Mouse (Mus musculus) C2C12 (cell line): Measurements from ENCODE around the gene Lgr6. TPM values are rescaled to one million over a fixed set of nuclear protein-coding genes. Genes with fewer than 3 reads are reported as not detected.

Source experiments
- H3K27me3 ChIP-seq: one replicate; pipeline ENCODE4 v1.6.1; 2011; ENCODE audit not compliant: control insufficient read depth, insufficient read depth, insufficient read length
- H3K36me3 ChIP-seq: one replicate; pipeline ENCODE4 v1.6.1; 2011; ENCODE audit not compliant: control insufficient read depth, insufficient read depth
- H3K4me3 ChIP-seq: one replicate; pipeline ENCODE4 v1.5.1; 2011; ENCODE audit warnings: mild to moderate bottlenecking, control low read depth; ENCODE audit not compliant: poor library complexity, insufficient read depth, severe bottlenecking
- H3K79me2 ChIP-seq: one replicate; pipeline ENCODE4 v1.6.1; 2011; ENCODE audit not compliant: control insufficient read depth, insufficient read depth
- H3K79me3 ChIP-seq: one replicate; pipeline ENCODE4 v1.6.1; 2011; ENCODE audit warnings: low read depth, control low read depth
- H3ac ChIP-seq: one replicate; pipeline ENCODE3; 2011; ENCODE audit warnings: low read depth; ENCODE audit not compliant: control insufficient read depth, insufficient read length
- CEBPB ChIP-seq: IDR thresholded peaks from one replicate; pipeline ENCODE4 v1.6.1; 2011; ENCODE audit warnings: low read depth, mild to moderate bottlenecking, control low read depth, moderate library complexity
- CTCF ChIP-seq: IDR thresholded peaks from one replicate; pipeline ENCODE4 v1.5.1; 2011; ENCODE audit not compliant: control insufficient read depth, insufficient read depth, insufficient read length
- FOSL1 ChIP-seq: IDR thresholded peaks from one replicate; pipeline ENCODE4 v1.8.0; 2011; ENCODE audit warnings: mild to moderate bottlenecking, low read length; ENCODE audit not compliant: poor library complexity, insufficient read depth, severe bottlenecking
- MAX ChIP-seq: IDR thresholded peaks from one replicate; pipeline ENCODE4 v1.6.1; 2011; ENCODE audit warnings: mild to moderate bottlenecking, control low read depth
- MYOD1 ChIP-seq: IDR thresholded peaks from one replicate; pipeline ENCODE4 v1.6.1; 2011; ENCODE audit warnings: low read depth; ENCODE audit not compliant: control insufficient read depth, insufficient read length
- MYOG ChIP-seq: IDR thresholded peaks from one replicate; pipeline ENCODE4 v1.6.1; 2011; ENCODE audit not compliant: control insufficient read depth, insufficient read length; ENCODE audit errors: extremely low read depth
- USF1 ChIP-seq: IDR thresholded peaks from one replicate; pipeline ENCODE4 v1.6.1; 2011; ENCODE audit warnings: low read depth, mild to moderate bottlenecking, control low read depth, moderate library complexity
- polyA plus RNA-seq: library from polyadenylated mRNA; unstranded; fragments of >200 nt; fragmentation: generic; extraction: Trizol; gene quantifications from one replicate; pipeline ENCODE4 v1.2.1, GENCODE M21; 2012; ENCODE audit warnings: missing spikeins

The Lgr6 gene
- polyA plus RNA-seq, 1 experiment = 32.9 TPM

DNA sequence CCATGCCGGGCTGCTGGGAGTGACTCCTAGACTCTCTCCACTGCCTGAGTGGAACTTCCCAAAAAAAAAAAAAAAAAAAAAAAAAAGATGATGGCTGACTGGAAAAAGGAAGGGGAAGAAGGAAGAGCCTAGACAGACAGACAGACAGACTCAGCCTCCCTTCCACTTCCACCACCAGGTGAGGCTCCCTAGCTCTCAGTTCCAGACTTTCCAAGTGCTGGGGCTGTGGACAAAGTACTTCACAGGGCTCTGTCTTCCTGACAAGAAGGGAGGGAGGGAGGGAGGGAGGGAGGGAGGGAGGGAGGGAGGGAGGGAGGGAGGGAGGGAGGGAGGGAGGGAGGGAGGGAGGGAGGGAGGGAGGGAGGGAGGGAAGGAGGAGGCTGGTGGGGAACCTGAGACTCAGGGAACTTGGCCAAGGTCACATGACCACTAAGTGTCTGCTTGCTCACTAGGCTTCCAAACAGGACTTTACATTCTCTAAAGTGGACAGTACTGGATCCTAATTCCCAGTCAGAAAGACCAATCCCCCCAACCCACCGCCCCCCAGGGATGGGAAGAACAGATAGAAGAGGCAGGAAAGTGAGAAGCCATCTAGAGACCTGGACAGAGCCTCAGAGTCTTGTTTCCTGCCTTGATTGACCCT is 25.4 kb upstream of the Lgr6 start:
- no peak overlapping the region for H3K4me3 ChIP-seq

DNA sequence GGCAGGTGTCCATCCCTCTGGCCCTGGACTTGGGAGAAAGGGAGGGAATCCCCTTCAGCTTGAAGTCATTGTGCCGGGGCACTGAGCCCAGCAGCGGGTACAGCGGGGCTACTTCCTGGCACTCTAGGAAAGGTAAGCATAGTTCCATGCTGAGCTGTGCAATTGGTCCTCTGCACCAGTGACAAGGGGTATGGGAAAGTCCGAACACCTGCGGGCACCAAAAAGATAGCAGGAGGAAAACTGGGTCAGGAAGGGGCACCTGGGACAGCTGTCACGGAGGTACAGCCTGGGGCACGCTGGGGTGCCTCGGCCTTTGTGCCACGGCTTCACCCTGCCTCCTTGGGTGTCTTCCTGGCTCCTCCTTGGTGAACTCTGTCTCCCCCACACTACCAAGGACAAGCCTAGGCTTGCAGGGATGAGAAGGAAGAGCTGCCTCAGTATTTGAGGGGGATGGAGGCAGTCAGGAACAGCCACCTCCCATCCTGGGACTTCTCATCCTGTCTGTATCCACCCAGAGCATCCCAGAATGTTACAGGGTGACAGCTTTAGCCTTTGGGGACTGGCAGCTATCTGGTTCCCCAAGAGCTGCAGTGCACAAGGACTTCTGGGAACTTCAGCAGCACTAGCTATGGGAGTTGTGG is 24.6 kb upstream of the Lgr6 start:
- Histone ChIP-seq H3K27me3 (no peaks in the 10 kb centered on the region), H3K79me3 (no peaks in the 10 kb centered on the region), H3K79me2 (no peaks in the 10 kb centered on the region), H3K36me3 (no peaks in the 10 kb centered on the region), H3ac (no peak overlapping the region), H3K4me3 (no peak overlapping the region)
- no peak for TF ChIP-seq USF1
- no peak for TF ChIP-seq MAX
- TF ChIP-seq FOSL1 = no peak
- no peak for TF ChIP-seq MYOD1
- no peak for TF ChIP-seq CEBPB
- no peak for TF ChIP-seq MYOG
- no peak for TF ChIP-seq CTCF

More for the DNA sequence above, 25.4 kb upstream of the Lgr6 start:
- H3K79me2 ChIP-seq = no peaks in the 10 kb centered on the region
- H3K27me3 ChIP-seq = no peaks in the 10 kb centered on the region
- H3ac ChIP-seq = no peak overlapping the region
- no peaks in the 10 kb centered on the region for H3K79me3 ChIP-seq
- H3K36me3 ChIP-seq = no peaks in the 10 kb centered on the region
- TF ChIP-seq CEBPB (no peak), USF1 (peak; percentile 81)

- H3K36me3 ChIP-seq = no peaks in the 10 kb centered on the region
- H3K79me3 ChIP-seq = no peaks in the 10 kb centered on the region
- H3K4me3 ChIP-seq = no peak overlapping the region
- no peak overlapping the region for H3ac ChIP-seq
- no peaks in the 10 kb centered on the region for H3K79me2 ChIP-seq
- TF ChIP-seq USF1 = no peak
- no peaks in the 10 kb centered on the region for H3K27me3 ChIP-seq
These were observed 23.9 kb upstream of the Lgr6 start for GRCm38 (mm10) chr1:135128986-135129385.

GRCm38 (mm10) chr1:135128011-135128441 is 22.9 kb upstream of the Lgr6 start:
- H3K79me3 ChIP-seq = no peaks in the 10 kb centered on the region
- no peaks in the 10 kb centered on the region for H3K27me3 ChIP-seq
- no peaks in the 10 kb centered on the region for H3K36me3 ChIP-seq
- no peak overlapping the region for H3K4me3 ChIP-seq
- no peak for TF ChIP-seq CEBPB
- no peak for TF ChIP-seq CTCF
- no peak for TF ChIP-seq FOSL1
- no peak for TF ChIP-seq MYOG
- TF ChIP-seq MAX = no peak
- no peak for TF ChIP-seq USF1
- TF ChIP-seq MYOD1 = no peak
- H3ac ChIP-seq = no peak overlapping the region
- H3K79me2 ChIP-seq = no peaks in the 10 kb centered on the region

DNA sequence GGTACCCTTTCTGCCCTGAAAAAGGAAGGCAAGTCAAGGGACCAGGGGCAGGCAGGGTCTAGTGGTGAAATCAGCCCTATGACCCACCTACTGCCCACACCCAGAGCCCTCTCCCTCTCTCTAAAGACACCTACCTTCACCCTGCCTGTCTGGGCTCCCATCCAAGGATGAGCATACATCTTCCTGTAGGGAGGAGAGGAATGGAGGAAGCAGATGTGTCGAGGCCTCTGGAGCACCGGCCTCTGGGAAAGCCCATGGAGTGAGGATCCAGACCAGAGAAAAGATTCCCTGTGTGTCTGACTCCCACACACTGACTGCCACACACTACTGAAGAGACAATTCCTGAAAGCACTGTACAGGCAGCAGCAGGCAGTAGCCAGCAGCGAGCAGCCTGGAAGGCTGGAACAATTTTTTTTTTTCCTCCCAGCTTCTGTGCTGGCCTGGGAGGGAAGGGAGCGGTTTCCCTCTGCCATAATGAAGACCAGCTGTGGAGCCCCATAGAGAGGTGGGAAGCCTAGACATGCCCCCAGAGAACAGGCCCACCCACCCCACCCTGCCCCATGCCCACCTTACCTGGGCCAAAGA is 21.5 kb upstream of the Lgr6 start:
- Histone ChIP-seq H3K36me3 (no peaks in the 10 kb centered on the region), H3ac (no peak overlapping the region), H3K79me3 (no peaks in the 10 kb centered on the region), H3K27me3 (no peaks in the 10 kb centered on the region), H3K79me2 (no peaks in the 10 kb centered on the region), H3K4me3 (no peak overlapping the region)
- TF ChIP-seq MYOG (no peak), CEBPB (no peak), FOSL1 (no peak), MYOD1 (no peak), USF1 (no peak), MAX (no peak)

DNA sequence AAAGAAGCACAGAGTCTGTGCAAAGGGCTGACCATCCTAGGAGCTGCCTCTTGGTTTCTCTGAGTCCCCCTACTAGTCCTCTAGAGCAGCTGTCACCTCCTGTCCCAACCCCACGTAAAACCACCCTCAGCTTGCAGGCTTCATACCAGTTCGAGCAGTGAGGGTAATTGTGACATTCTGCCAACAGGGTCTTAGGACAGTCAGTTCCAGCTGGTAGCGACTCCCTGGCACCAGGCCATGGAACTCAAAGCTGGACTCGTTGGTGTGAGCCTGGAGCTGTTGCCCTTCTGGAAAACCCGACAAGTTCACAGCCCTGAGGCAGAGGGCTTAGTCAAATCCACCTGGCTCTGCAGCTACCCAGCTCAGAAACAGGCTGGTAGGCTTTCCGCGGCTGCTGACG is 20.9 kb upstream of the Lgr6 start:
- Histone ChIP-seq H3K4me3 (no peak overlapping the region), H3K79me2 (no peaks in the 10 kb centered on the region), H3ac (no peak overlapping the region), H3K79me3 (no peaks in the 10 kb centered on the region), H3K36me3 (no peaks in the 10 kb centered on the region), H3K27me3 (no peaks in the 10 kb centered on the region)
- no peak for TF ChIP-seq CEBPB
